Mouse (Mus musculus) heart, postnatal 0 days (tissue): ENCODE data around the gene Zfp574.

ENCODE experiments used
- CTCF ChIP-seq: IDR thresholded peaks from 2 replicates; pipeline ENCODE4 v1.5.1; 2016; ENCODE audit warnings: antibody characterized with exemption, control low read depth, low read depth
- EP300 ChIP-seq: IDR thresholded peaks from 2 replicates; pipeline ENCODE4 v1.6.1; 2016; ENCODE audit warnings: antibody characterized with exemption, low read depth

DNA sequence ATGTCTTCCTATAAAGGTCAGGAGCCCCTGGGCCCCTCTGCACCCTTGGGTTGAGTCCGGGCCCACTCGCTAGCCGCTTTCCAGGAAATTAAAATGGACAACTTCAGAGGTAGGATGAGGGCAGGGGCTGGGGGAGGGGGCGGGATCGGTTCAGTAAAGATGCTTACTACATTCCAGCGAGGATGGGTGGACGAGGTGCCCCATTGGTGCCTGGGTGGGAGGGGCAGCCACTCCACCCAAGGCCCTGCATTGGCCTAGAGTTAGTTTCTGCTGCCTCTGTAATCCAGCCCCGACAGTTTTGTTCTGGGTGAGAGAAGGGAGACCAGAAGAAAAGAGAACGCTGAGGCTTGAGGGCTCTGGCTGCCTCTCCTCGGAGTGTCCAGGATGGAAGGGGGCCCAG is 17.5 kb downstream of the Zfp574 start:
- TF ChIP-seq CTCF (no peak), EP300 (no peak)
